Mouse (Mus musculus) sigmoid colon, adult 10 weeks (tissue): Measurements from ENCODE around the gene Thegl. TPM values are rescaled to one million over a fixed set of nuclear protein-coding genes. Genes with fewer than 3 reads are reported as not detected.

ENCODE experiments used
- polyA plus RNA-seq: library from polyadenylated mRNA; stranded (reverse); fragments of 350-450 nt; fragmentation: Illumina TruSeq; extraction: RNeasy Lipid Tissue Mini Kit (QIAGEN cat#74804); gene quantifications from one replicate; pipeline ENCODE4 v1.2.3, GENCODE M21; 2014; ENCODE audit warnings: low read depth, low replicate concordance

The Thegl gene
- not detected for polyA plus RNA-seq

GRCm38 (mm10) chr5:77015544-77016482, at the start of gene Thegl:
TSS of gene Thegl (plus strand) at chr5:77016023.

GRCm38 (mm10) chr5:76974554-76975285, 41.1 kb upstream of the Thegl start, which contains the start of gene Srp72:
TSS of gene Srp72 (plus strand) at chr5:76974683.

GRCm38 (mm10) chr5:77004051-77004821, 11.6 kb upstream of the Thegl start, which contains the start of gene Arl9:
TSS of gene Arl9 (plus strand) at chr5:77004055.

Other genes starting within 250 kb of the Thegl start
- 38.5 TPM for gene Aasdh, start 110.5 kb upstream of the Thegl start, polyA plus RNA-seq
- gene Paics, start 64.7 kb upstream of the Thegl start, polyA plus RNA-seq, result 160 TPM
- gene Ppat, start 64.4 kb upstream of the Thegl start, polyA plus RNA-seq, result 27.6 TPM
- gene Srp72, start 41.3 kb upstream of the Thegl start, polyA plus RNA-seq, result 199 TPM
- gene Arl9, start 12.0 kb upstream of the Thegl start, polyA plus RNA-seq, result 1.4 TPM
- 25.3 TPM for gene Hopx, start 99.1 kb downstream of the Thegl start, polyA plus RNA-seq
- not detected for gene Spink2, start 195.4 kb downstream of the Thegl start, polyA plus RNA-seq
- 21.9 TPM for gene Rest, start 249.5 kb downstream of the Thegl start, polyA plus RNA-seq